Mouse (Mus musculus) midbrain, postnatal 0 days (tissue): ENCODE measurements around the gene Irf2bp2. TPM values are rescaled to one million over a fixed set of nuclear protein-coding genes. Genes with fewer than 3 reads are reported as not detected.

Experiments used
- ATAC-seq: fragments of 200-750 bp; cut with Nextera tagmentation; 2 replicates; pipeline ENCODE4 v1.8.0; 2017; ENCODE audit warnings: moderate number of reproducible peaks, mild to moderate bottlenecking, moderate TSS enrichment, moderate library complexity; ENCODE audit not compliant: low FRiP score
- DNase-seq: peaks from one replicate; pipeline ENCODE4 v3.0.0-alpha.2; 2015; ENCODE audit warnings: low spot score
- H3K27ac ChIP-seq: fragments of 300-500 bp; sonication (generic); 2 replicates; pipeline ENCODE4 v1.5.1; 2014; ENCODE audit warnings: low read depth, mild to moderate bottlenecking, low read length, mixed read lengths
- H3K27me3 ChIP-seq: fragments of 300-500 bp; sonication (generic); 2 replicates; pipeline ENCODE4 v1.6.1; 2014; ENCODE audit warnings: low read length, control low read depth, mixed read lengths; ENCODE audit not compliant: insufficient read depth
- H3K36me3 ChIP-seq: fragments of 300-500 bp; sonication (generic); 2 replicates; pipeline ENCODE4 v1.6.1; 2014; ENCODE audit warnings: low read length, control low read depth, mixed read lengths; ENCODE audit not compliant: insufficient read depth
- H3K4me1 ChIP-seq: fragments of 300-500 bp; sonication (generic); 2 replicates; pipeline ENCODE4 v1.6.1; 2014; ENCODE audit warnings: mild to moderate bottlenecking, control low read depth, antibody characterized with exemption, low read length, mixed read lengths; ENCODE audit not compliant: insufficient read depth
- H3K4me2 ChIP-seq: fragments of 300-500 bp; sonication (generic); 2 replicates; pipeline ENCODE4 v1.6.1; 2014; ENCODE audit warnings: low read depth, mild to moderate bottlenecking, low read length, mixed read lengths; ENCODE audit not compliant: poor library complexity, severe bottlenecking
- H3K4me3 ChIP-seq: fragments of 300-500 bp; sonication (generic); 2 replicates; pipeline ENCODE4 v1.5.1; 2014; ENCODE audit warnings: low read depth, mild to moderate bottlenecking, low read length, moderate library complexity
- H3K9ac ChIP-seq: fragments of 300-500 bp; sonication (generic); replicated peaks from 2 replicates; pipeline ENCODE4 v1.6.1; 2014; ENCODE audit warnings: mild to moderate bottlenecking, low read length, moderate library complexity, mixed read lengths; ENCODE audit not compliant: poor library complexity, severe bottlenecking
- H3K9me3 ChIP-seq: fragments of 300-500 bp; sonication (generic); 2 replicates; pipeline ENCODE4 v1.6.1; 2016; ENCODE audit warnings: low read length, control low read depth
- CTCF ChIP-seq: IDR thresholded peaks from 2 replicates; pipeline ENCODE4 v1.5.1; 2016; ENCODE audit warnings: antibody characterized with exemption, mild to moderate bottlenecking
- WGBS: fragments of 180-500 bp; shearing (Covaris S2); extraction: QIAGEN DNeasy Blood & Tissue Kit; methylation state at CpG from one replicate; pipeline ENCODE4 v1.1.7; 2014; 5-methylcytosine and 5-hydroxymethylcytosine counted together
- polyA plus RNA-seq: library from polyadenylated mRNA; unstranded; fragments of >200 nt; fragmentation: Nextera tagmentation; extraction: Ambion mirVana; gene quantifications from 2 replicates; pipeline ENCODE4 v1.2.1, GENCODE M21; 2015
- total RNA-seq: library from RNA; depleted of rRNA; stranded (reverse); fragments of >200 nt; gene quantifications from 2 replicates; pipeline ENCODE4 v1.2.3, GENCODE M21; 2014

Gene Irf2bp2
- total and polyA plus RNA-seq, 2 experiments from 2014 or later = 9.2 to 88.2 TPM

DNA sequence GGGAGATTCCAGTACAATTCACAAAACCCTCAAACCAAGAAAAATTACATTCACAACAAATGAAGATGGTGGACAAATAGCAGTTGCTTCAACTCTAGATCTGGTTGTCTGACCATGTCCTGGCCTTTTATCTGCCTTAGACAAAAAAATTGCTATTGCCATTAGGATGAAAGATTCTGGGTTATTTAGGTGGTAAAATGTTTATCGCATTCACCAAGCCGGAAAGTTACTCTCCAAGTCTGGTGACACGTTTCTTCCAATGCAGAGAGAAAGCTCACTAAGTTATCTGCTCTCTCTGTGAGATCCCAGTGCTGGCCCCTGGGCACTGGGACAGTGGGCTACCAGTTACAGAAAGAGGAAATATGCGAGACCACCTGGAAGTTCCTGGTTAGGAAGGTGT lies 5.5 kb upstream of the Irf2bp2 start:
- 93% methylated on average over 4 of the region's 4 CpGs for WGBS
- no peak for ATAC-seq
- no peak for TF ChIP-seq CTCF
- no peak for DNase-seq
- H3K4me1 ChIP-seq = peaks cover 14% of the 10 kb centered on the region; the same call in 1 of the 2 replicates
- no peaks in the 10 kb centered on the region for H3K9me3 ChIP-seq
- H3K4me2 ChIP-seq = no peak overlapping the region
- H3K9ac ChIP-seq = no peak overlapping the region
- H3K27me3 ChIP-seq = no peaks in the 10 kb centered on the region; the same call in 1 of the 2 replicates
- H3K27ac ChIP-seq = no peak overlapping the region
- H3K36me3 ChIP-seq = no peaks in the 10 kb centered on the region
- no peak overlapping the region for H3K4me3 ChIP-seq

DNA sequence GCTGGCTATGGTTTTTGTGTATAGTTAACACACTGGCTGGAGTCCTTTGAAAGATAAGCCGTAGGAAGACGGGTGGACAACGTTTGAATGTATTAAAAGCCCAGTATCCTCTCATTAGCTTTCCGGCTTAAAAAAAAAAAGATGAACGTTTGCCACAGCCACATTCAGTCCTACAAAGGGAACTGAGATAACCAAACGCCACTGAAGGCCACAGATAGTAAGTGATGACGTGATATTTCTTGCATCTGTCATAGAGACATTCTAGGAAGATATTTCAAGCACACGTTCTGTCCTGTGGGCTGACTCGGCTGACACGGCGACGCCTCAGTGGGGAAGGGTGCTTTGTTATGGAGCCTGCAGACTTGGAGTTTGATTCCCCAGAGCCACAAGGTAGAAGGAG lies 4.4 kb upstream of the Irf2bp2 start:
- no peak for TF ChIP-seq CTCF
- no peak overlapping the region for H3K4me2 ChIP-seq
- H3K36me3 ChIP-seq = no peaks in the 10 kb centered on the region
- H3K27ac ChIP-seq = no peak overlapping the region
- ATAC-seq (no peak), DNase-seq (no peak)
- no peak overlapping the region for H3K4me3 ChIP-seq
- peaks cover 14% of the 10 kb centered on the region; the same call in 1 of the 2 replicates for H3K4me1 ChIP-seq
- H3K9me3 ChIP-seq = no peaks in the 10 kb centered on the region
- H3K27me3 ChIP-seq = no peaks in the 10 kb centered on the region; the same call in 1 of the 2 replicates
- 44% methylated on average over 12 of the region's 12 CpGs for WGBS
- no peak overlapping the region for H3K9ac ChIP-seq

DNA sequence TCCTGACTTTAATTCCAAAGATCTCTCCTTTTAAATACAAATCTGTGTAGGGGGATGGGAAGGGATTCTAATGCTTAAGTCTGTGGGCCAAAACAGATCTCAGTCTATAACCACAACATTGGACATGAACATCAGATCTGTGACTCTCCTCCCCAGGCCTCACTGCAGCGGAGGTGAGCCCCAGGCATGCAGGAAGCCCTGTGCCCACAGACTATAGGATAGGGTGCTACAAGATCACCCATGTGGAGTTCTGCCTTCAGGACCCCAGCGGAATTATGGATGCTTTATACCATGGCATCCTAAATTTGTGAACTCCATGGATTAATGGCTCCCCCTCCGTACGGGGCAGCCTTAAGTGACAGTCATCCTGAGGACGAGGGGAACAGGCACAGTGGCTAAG lies 2.9 kb upstream of the Irf2bp2 start:
- Histone ChIP-seq H3K9ac (0 out of 2 replicates have a peak overlapping the region, but pooled peaks have one; percentile 98), H3K36me3 (no peaks in the 10 kb centered on the region), H3K27ac (peak overlapping the region; percentile 99), H3K4me2 (peak overlapping the region; percentile 96), H3K4me3 (no peak overlapping the region), H3K9me3 (no peaks in the 10 kb centered on the region), H3K4me1 (peaks cover 14% of the 10 kb centered on the region; the same call in 1 of the 2 replicates), H3K27me3 (no peaks in the 10 kb centered on the region)
- ATAC-seq = no peak
- no peak for DNase-seq
- no peak for TF ChIP-seq CTCF
- 70% methylated on average over 5 of the region's 5 CpGs for WGBS

DNA sequence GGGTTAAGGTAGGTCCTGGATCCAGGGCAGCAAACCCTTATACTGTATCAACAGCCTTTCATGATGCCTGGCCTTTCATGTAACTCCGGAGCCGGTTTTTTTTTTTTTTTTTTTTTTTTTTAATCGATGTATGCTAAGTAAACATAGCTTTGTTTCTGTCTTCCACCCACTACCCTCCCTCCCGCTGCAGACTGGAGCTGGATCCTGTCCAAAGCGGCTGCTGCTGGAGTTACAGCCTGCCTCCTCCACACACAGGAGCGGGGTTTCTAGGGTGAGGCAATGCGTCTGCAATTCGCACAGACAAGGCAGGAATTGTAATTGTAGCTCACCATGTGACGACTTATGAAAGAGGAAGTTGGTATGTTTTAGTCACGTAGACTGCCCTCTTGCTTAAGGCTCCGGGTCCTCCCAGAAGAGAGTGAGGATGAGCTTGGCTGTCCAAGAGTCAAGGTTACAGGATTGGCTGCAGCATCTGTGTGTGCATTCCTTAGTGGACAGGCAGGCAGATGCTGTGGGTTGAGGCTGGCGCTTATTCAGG lies 2.4 kb upstream of the Irf2bp2 start:
- WGBS = 6% methylated on average over 12 of the region's 12 CpGs
- DNase-seq = peak; percentile 93
- peak overlapping the region; percentile 96 for H3K4me2 ChIP-seq
- no peak for TF ChIP-seq CTCF
- ATAC-seq = peak; percentile 31; the same call in 1 of the 2 replicates
- peak overlapping the region; percentile 99 for H3K27ac ChIP-seq
- H3K9ac ChIP-seq = peak overlapping the region; percentile 98
- peaks cover 4% of the 10 kb centered on the region; the same call in 1 of the 2 replicates for H3K36me3 ChIP-seq
- no peaks in the 10 kb centered on the region for H3K27me3 ChIP-seq
- H3K9me3 ChIP-seq = no peaks in the 10 kb centered on the region
- H3K4me3 ChIP-seq = peak overlapping the region; percentile 11; the same call in 1 of the 2 replicates
- H3K4me1 ChIP-seq = peaks cover 14% of the 10 kb centered on the region; the same call in 1 of the 2 replicates

DNA sequence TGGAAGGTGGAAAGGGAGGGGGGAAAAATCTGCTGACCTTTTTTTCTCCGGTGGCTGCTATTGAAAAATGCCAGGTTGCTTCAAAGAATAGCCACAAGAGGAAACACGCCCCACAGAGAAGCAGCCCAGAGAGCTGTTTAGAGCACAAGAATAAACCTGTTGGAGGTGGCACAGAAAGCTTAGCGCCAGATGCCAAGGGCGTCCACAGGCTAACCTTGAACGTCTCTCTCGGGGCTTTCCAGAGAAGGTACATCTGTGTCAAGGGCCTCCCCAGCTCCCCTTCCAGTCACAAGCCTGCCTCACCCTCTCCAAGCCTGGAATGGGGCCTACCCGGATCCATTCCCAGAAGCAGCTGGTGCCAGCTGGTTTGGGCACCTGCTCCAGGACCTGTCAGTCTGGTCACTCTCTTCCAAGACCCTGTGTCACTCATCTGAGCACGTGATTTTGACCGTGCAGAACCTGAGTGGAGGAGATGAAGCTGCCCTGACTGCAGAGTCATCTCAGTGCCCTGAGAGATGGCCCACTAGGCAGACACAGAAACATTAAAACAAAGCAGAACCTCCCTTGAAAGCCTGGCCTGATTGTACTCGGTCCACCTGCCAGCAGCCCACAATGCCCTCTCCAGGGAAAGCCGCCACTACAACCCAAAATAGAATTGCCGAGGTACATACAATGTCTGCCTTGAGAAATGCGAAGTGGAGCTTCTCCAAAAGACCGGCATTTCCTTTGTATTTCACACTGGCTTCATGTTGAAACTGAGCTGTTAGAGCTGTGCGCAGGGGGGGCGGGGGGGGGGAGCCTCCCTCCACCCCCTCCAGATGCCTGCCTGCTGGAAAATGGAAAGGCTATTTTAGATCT lies 1.6 kb upstream of the Irf2bp2 start:
- H3K27me3 ChIP-seq = no peaks in the 10 kb centered on the region
- peak overlapping the region; percentile 98 for H3K9ac ChIP-seq
- H3K4me3 ChIP-seq = peak overlapping the region; percentile 99
- H3K36me3 ChIP-seq = peaks cover 6% of the 10 kb centered on the region; the same call in 1 of the 2 replicates
- TF ChIP-seq CTCF = no peak; the same call in 1 of the 2 replicates
- WGBS = 10% methylated on average over 16 of the region's 16 CpGs
- no peaks in the 10 kb centered on the region for H3K9me3 ChIP-seq
- peaks cover 14% of the 10 kb centered on the region; the same call in 1 of the 2 replicates for H3K4me1 ChIP-seq
- ATAC-seq = no peak
- H3K27ac ChIP-seq = peak overlapping the region; percentile 99
- peak; percentile 75 for DNase-seq
- peak overlapping the region; percentile 96 for H3K4me2 ChIP-seq
